In genomic region chr2:156838839-156839238, GRCm38 (mm10) we compare ENCODE assay signal across 11 mouse cellular contexts. TPM values are rescaled to one million over a fixed set of nuclear protein-coding genes. Genes with fewer than 3 reads are reported as not detected.
DNase-seq lines count a peak whose midpoint lies in the region; ATAC-seq and TF ChIP-seq lines count a peak whose summit lies in the region.
"Had no signal": no experiment of that assay in that cellular context is flagged by ENCODE, and none has a peak within 500 bp of the region (broad histone marks: within the 10 kb centered on the region; RNA-seq: fewer than 3 reads in every experiment).

No protein-coding gene starts in this region.

- TF ChIP-seq CTCF in liver, embryonic 14.5 days (IDR thresholded peaks at IDR 0.05; ENCODE audit: low read depth): no peak

- no peak for ATAC-seq in heart, embryonic 12.5 days (ENCODE audit: insufficient number of reproducible peaks, low FRiP score)
- no peak for ATAC-seq in neural tube, embryonic 11.5 days (ENCODE audit: insufficient read depth, low FRiP score, low TSS enrichment)
- ATAC-seq in liver, embryonic 14.5 days (ENCODE audit: insufficient read depth): no peak

- TF ChIP-seq EP300 in liver, embryonic 14.5 days (IDR thresholded peaks at IDR 0.05; ENCODE audit: low read depth): no peak

- H3K36me3 ChIP-seq in heart, embryonic 12.5 days: peaks cover 38% of the 10 kb centered on the region
- peaks cover 6% of the 10 kb centered on the region for H3K36me3 ChIP-seq in neural tube, embryonic 11.5 days (ENCODE audit: control insufficient read depth, insufficient read depth, low read length)
- H3K36me3 ChIP-seq in liver, embryonic 14.5 days (replicated peaks; ENCODE audit: control insufficient read depth, insufficient read depth, low read depth): no peaks in the 10 kb centered on the region; the same call in 1 of the 2 replicates

- peaks cover 30% of the 10 kb centered on the region for H3K4me1 ChIP-seq in heart, embryonic 12.5 days (replicated peaks)
- H3K4me1 ChIP-seq in neural tube, embryonic 11.5 days (ENCODE audit: control insufficient read depth, insufficient read depth, low read length): peaks cover 20% of the 10 kb centered on the region
- peaks cover 4 to 7% of the 10 kb centered on the region in 2 experiments; a peak in 3 of 4 replicates for H3K4me1 ChIP-seq in liver, embryonic 14.5 days (replicated peaks; ENCODE audit: control insufficient read depth in 2 of 2, insufficient read depth in 2 of 2, low read length in 1 of 2)

- H3K4me3 ChIP-seq in heart, embryonic 12.5 days: peak overlapping the region; percentile 84
- peak overlapping the region; percentile 77; the same call in 1 of the 2 replicates for H3K4me3 ChIP-seq in neural tube, embryonic 11.5 days (ENCODE audit: low read depth, low read length)
- H3K4me3 ChIP-seq in liver, embryonic 14.5 days (ENCODE audit: insufficient read depth in 1 of 2, low read depth in 2 of 2, low read length in 2 of 2): peak overlapping the region; percentile 54 to 69

- DNase-seq in heart, adult 18-20 months: no peak
- DNase-seq in neural tube, embryonic 11.5 days (ENCODE audit: low spot score): no peak
- no peak for DNase-seq in neural tube, embryonic 10.5 days (ENCODE audit: extremely low spot score, low spot score)
- DNase-seq in liver, embryonic 14.5 days (ENCODE audit: low read depth in 3 of 3, low spot score in 3 of 3): no peak
- no peak for DNase-seq in adrenal gland, adult (ENCODE audit: inconsistent age in 2 of 2, low spot score in 1 of 2)
- DNase-seq in urinary bladder, adult 2 months (ENCODE audit: low spot score): no peak
- DNase-seq in MN1 (ENCODE audit: low spot score): no peak
- DNase-seq: cerebellum, adult 18-20 months; gastrocnemius, postnatal 10 days; right cerebral cortex, postnatal 4 days had no signal

- no peaks in the 10 kb centered on the region for H3K9me3 ChIP-seq in heart, embryonic 12.5 days (replicated peaks)
- no peaks in the 10 kb centered on the region for H3K9me3 ChIP-seq in neural tube, embryonic 11.5 days (ENCODE audit: control insufficient read depth, low read length)
- H3K9me3 ChIP-seq in liver, embryonic 14.5 days (ENCODE audit: control insufficient read depth, low read length): no peaks in the 10 kb centered on the region

- H3K27ac ChIP-seq in heart, embryonic 12.5 days (ENCODE audit: poor library complexity, severe bottlenecking): no peak overlapping the region
- H3K27ac ChIP-seq in neural tube, embryonic 11.5 days (ENCODE audit: low read depth, low read length): no peak overlapping the region
- H3K27ac ChIP-seq in liver, embryonic 14.5 days: no peak overlapping the region

- peak overlapping the region; percentile 84 for H3K4me2 ChIP-seq in heart, embryonic 12.5 days
- H3K4me2 ChIP-seq in neural tube, embryonic 11.5 days (ENCODE audit: low read depth): peak overlapping the region; percentile 85
- peak overlapping the region; percentile 86 for H3K4me2 ChIP-seq in liver, embryonic 14.5 days (ENCODE audit: low read depth)

- H3K9ac ChIP-seq in heart, embryonic 12.5 days: peak overlapping the region; percentile 97
- no peak overlapping the region for H3K9ac ChIP-seq in neural tube, embryonic 11.5 days (ENCODE audit: low read length)
- no peak overlapping the region for H3K9ac ChIP-seq in liver, embryonic 14.5 days (replicated peaks)

- WGBS in heart, embryonic 12.5 days: 61% methylated on average over 6 of the region's 6 CpGs
- 66% methylated on average over 6 of the region's 6 CpGs for WGBS in neural tube, embryonic 11.5 days
- WGBS in liver, embryonic 14.5 days (ENCODE audit: insufficient replicate concordance): 61% methylated on average over 6 of the region's 6 CpGs

- H3K27me3 ChIP-seq in heart, embryonic 12.5 days (replicated peaks): no peaks in the 10 kb centered on the region
- H3K27me3 ChIP-seq in neural tube, embryonic 11.5 days (ENCODE audit: control insufficient read depth, insufficient read depth, low read length): no peaks in the 10 kb centered on the region
- no peaks in the 10 kb centered on the region for H3K27me3 ChIP-seq in liver, embryonic 14.5 days (ENCODE audit: control insufficient read depth, insufficient read depth, low read length)

RNA-seq across cellular contexts. Expression of gene Tgif2, which starts 1.0 kb away (rescaled TPM):
- polyA plus RNA-seq in heart, embryonic 12.5 days (2016; fragmentation: Nextera tagmentation; extraction: Ambion mirVana): 42.8 and 43.1 TPM in 2 replicates
- under 1 TPM; 0.37 to 0.44 TPM for total RNA-seq in heart, adult 18-20 months (2021)
- 85.1 and 92.7 TPM in 2 replicates for polyA plus RNA-seq in neural tube, embryonic 11.5 days (2014; fragmentation: Nextera tagmentation; extraction: Ambion mirVana)
- 3.8 and 4.9 TPM in 2 replicates for polyA plus RNA-seq in liver, embryonic 14.5 days (2012; rRNA removed)
- 4.9 and 5.1 TPM in 2 replicates for polyA plus RNA-seq in liver, embryonic 14.5 days (2014; fragmentation: Nextera tagmentation; extraction: Ambion mirVana)
- polyA plus RNA-seq in urinary bladder, adult 2 months (2012; rRNA removed): 4.6 and 4.8 TPM in 2 replicates

RNA-seq across cellular contexts. Expression of gene 4930518I15Rik, which starts 18.9 kb away (rescaled TPM):
- polyA plus RNA-seq in heart, embryonic 12.5 days (2016; fragmentation: Nextera tagmentation; extraction: Ambion mirVana): 3.5 and 4.5 TPM in 2 replicates
- total RNA-seq in heart, adult 18-20 months (2021): under 1 TPM; 0.49 to 0.60 TPM
- polyA plus RNA-seq in neural tube, embryonic 11.5 days (2014; fragmentation: Nextera tagmentation; extraction: Ambion mirVana): 4.9 and 5.6 TPM in 2 replicates
- polyA plus RNA-seq in liver, embryonic 14.5 days (2012; rRNA removed): 0.51 and 0.71 TPM in 2 replicates
- 0.71 and 0.78 TPM in 2 replicates for polyA plus RNA-seq in liver, embryonic 14.5 days (2014; fragmentation: Nextera tagmentation; extraction: Ambion mirVana)
- polyA plus RNA-seq in urinary bladder, adult 2 months (2012; rRNA removed): 3.7 and 3.9 TPM in 2 replicates

RNA-seq across cellular contexts. Expression of gene Rab5if, which starts 24.1 kb away (rescaled TPM):
- 193 and 203 TPM in 2 replicates for polyA plus RNA-seq in heart, embryonic 12.5 days (2016; fragmentation: Nextera tagmentation; extraction: Ambion mirVana)
- total RNA-seq in heart, adult 18-20 months (2021): 100 to 1,000 TPM; 110 to 113 TPM
- 172 and 183 TPM in 2 replicates for polyA plus RNA-seq in neural tube, embryonic 11.5 days (2014; fragmentation: Nextera tagmentation; extraction: Ambion mirVana)
- 74.3 and 80.3 TPM in 2 replicates for polyA plus RNA-seq in liver, embryonic 14.5 days (2012; rRNA removed)
- polyA plus RNA-seq in liver, embryonic 14.5 days (2014; fragmentation: Nextera tagmentation; extraction: Ambion mirVana): 164 and 171 TPM in 2 replicates
- polyA plus RNA-seq in urinary bladder, adult 2 months (2012; rRNA removed): 110 and 134 TPM in 2 replicates

RNA-seq across cellular contexts. Expression of gene Sla2, which starts 48.2 kb away (rescaled TPM):
- 0.55 and 0.65 TPM in 2 replicates for polyA plus RNA-seq in heart, embryonic 12.5 days (2016; fragmentation: Nextera tagmentation; extraction: Ambion mirVana)
- total RNA-seq in heart, adult 18-20 months (2021): under 1 TPM in 1 of 2 experiments, not detected in 1; 0.31 TPM
- polyA plus RNA-seq in neural tube, embryonic 11.5 days (2014; fragmentation: Nextera tagmentation; extraction: Ambion mirVana): 0.44 and 0.74 TPM in 2 replicates
- 0.89 and 0.90 TPM in 2 replicates for polyA plus RNA-seq in liver, embryonic 14.5 days (2012; rRNA removed)
- polyA plus RNA-seq in liver, embryonic 14.5 days (2014; fragmentation: Nextera tagmentation; extraction: Ambion mirVana): 1.4 and 2.2 TPM in 2 replicates
- 0.28 and 0.31 TPM in 2 replicates for polyA plus RNA-seq in urinary bladder, adult 2 months (2012; rRNA removed)
- total RNA-seq: gastrocnemius, postnatal 10 days had no signal
